Mouse (Mus musculus) mature B cell (primary cell): ENCODE results near the gene Gng12.

ENCODE experiments used
- in situ Hi-C: fragments of 300-500 bp; cut with MboI; formaldehyde crosslinking; loops from 2 replicates; pipeline ENCODE4 v1.14.3; 2019

The Gng12 gene

GRCm38 (mm10) chr6:67027438-67028142 lies 131.4 kb downstream of the Gng12 start:
- in situ Hi-C loops, result loop anchor here (25.0 kb wide), 1 partner anchor 110 kb away; no protein-coding TSS in a partner anchor

- in situ Hi-C loops, result loop anchor here (25.0 kb wide), 1 partner anchor 108 kb away; no protein-coding TSS in a partner anchor
Measured at GRCm38 (mm10) chr6:67029312-67029950, 133.2 kb downstream of the Gng12 start.

GRCm38 (mm10) chr6:67029987-67030386 lies 133.8 kb downstream of the Gng12 start:
- in situ Hi-C loops, result loop anchor here (25.0 kb wide), 1 partner anchor 107 kb away; no protein-coding TSS in a partner anchor

GRCm38 (mm10) chr6:67030416-67030815 lies 134.2 kb downstream of the Gng12 start:
- in situ Hi-C loops, result loop anchor here (25.0 kb wide), 1 partner anchor 107 kb away; no protein-coding TSS in a partner anchor

- in situ Hi-C loops, result loop anchor here (25.0 kb wide), 1 partner anchor 106 kb away; no protein-coding TSS in a partner anchor
Measured at GRCm38 (mm10) chr6:67030846-67031245, 134.6 kb downstream of the Gng12 start.

- in situ Hi-C loops, result loop anchor here (25.0 kb wide), 1 partner anchor 105 kb away; no protein-coding TSS in a partner anchor
Measured at GRCm38 (mm10) chr6:67032551-67032950, 136.4 kb downstream of the Gng12 start.

- in situ Hi-C loops, result loop anchor here (25.0 kb wide), 1 partner anchor 104 kb away; no protein-coding TSS in a partner anchor
Measured at GRCm38 (mm10) chr6:67032972-67033371, 136.8 kb downstream of the Gng12 start.

GRCm38 (mm10) chr6:67033604-67034003 lies 137.4 kb downstream of the Gng12 start:
- in situ Hi-C loops, result loop anchor here (25.0 kb wide), 1 partner anchor 104 kb away; no protein-coding TSS in a partner anchor

- in situ Hi-C loops, result loop anchor here (25.0 kb wide), 1 partner anchor 103 kb away; no protein-coding TSS in a partner anchor
Measured at GRCm38 (mm10) chr6:67034331-67035130, 138.3 kb downstream of the Gng12 start.

GRCm38 (mm10) chr6:67035388-67036299 lies 139.4 kb downstream of the Gng12 start:
- in situ Hi-C loops, result loop anchor here (25.0 kb wide), 1 partner anchor 102 kb away; no protein-coding TSS in a partner anchor

GRCm38 (mm10) chr6:67036356-67036811 lies 140.2 kb downstream of the Gng12 start:
- in situ Hi-C loops, result loop anchor here (25.0 kb wide), 1 partner anchor 101 kb away; no protein-coding TSS in a partner anchor

- in situ Hi-C loops, result loop anchor here (25.0 kb wide), 1 partner anchor 100 kb away; no protein-coding TSS in a partner anchor
Measured at GRCm38 (mm10) chr6:67036837-67037628, 140.8 kb downstream of the Gng12 start, which contains the start of gene Gadd45a. TSS of gene Gadd45a (minus strand) at chr6:67037457.

- in situ Hi-C loops, result loop anchor here (25.0 kb wide), 1 partner anchor 98 kb away; no protein-coding TSS in a partner anchor
Measured at GRCm38 (mm10) chr6:67038964-67039363, 142.8 kb downstream of the Gng12 start.

GRCm38 (mm10) chr6:67040904-67041410 lies 144.8 kb downstream of the Gng12 start:
- in situ Hi-C loops, result loop anchor here (25.0 kb wide), 1 partner anchor 96 kb away; no protein-coding TSS in a partner anchor

- in situ Hi-C loops, result loop anchor here (25.0 kb wide), 1 partner anchor 92 kb away; no protein-coding TSS in a partner anchor
Measured at GRCm38 (mm10) chr6:67045424-67045823, 149.2 kb downstream of the Gng12 start.

- in situ Hi-C loops, result loop anchor here (25.0 kb wide), 1 partner anchor 90 kb away; no protein-coding TSS in a partner anchor
Measured at GRCm38 (mm10) chr6:67046937-67047336, 150.7 kb downstream of the Gng12 start.

GRCm38 (mm10) chr6:67048052-67048691 lies 152.0 kb downstream of the Gng12 start:
- in situ Hi-C loops, result loop anchor here (25.0 kb wide), 1 partner anchor 89 kb away; no protein-coding TSS in a partner anchor
